Mouse (Mus musculus): ENCODE results near the gene Aprt. TPM values are rescaled to one million over a fixed set of nuclear protein-coding genes. Genes with fewer than 3 reads are reported as not detected.

The Aprt gene
- total RNA-seq, 2 experiments from 2014 or later = 61.5 to 65.4 TPM

- no peak for DNase-seq
These were observed 48.8 kb downstream of the Aprt start for GRCm38 (mm10) chr8:122527937-122528336.

GRCm38 (mm10) chr8:122526526-122527170, 50.1 kb downstream of the Aprt start:
- DNase-seq = no peak

GRCm38 (mm10) chr8:122526084-122526483, 50.6 kb downstream of the Aprt start:
- DNase-seq = no peak

DNA sequence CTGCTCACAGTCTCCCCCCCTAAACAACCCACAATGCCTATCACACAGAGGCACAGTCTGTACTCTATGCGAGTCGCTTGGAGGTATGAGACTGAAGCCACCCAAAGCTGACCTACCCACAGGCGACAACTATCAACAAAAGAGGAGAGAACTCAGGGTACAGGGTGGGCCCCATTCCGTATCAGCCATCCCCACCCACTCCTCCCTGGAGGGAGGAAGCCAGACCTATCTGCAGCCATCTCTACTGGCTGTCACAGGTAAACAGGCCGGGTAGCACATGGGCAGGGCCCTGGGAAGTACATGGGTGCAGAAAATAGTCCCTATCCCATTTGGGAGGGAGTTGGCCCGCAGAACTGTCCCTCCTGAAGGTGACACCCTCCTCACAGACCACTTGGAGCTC, 51.7 kb downstream of the Aprt start:
- DNase-seq = no peak

Small RNA genes lying within 50 kb of the gene (microRNA-seq; reads per million reads assigned to microRNA genes)
- gene Mir6396 = 0 reads per million in 2 experiments

Other genes starting within 250 kb of the Aprt start
- under 1 TPM; 0.52 to 0.56 TPM for gene Trhr2, start 216.2 kb downstream of the Aprt start, total RNA-seq (2021)
- 10 to 100 TPM; 38.9 to 39.1 TPM for gene Zc3h18, start 200.3 kb downstream of the Aprt start, total RNA-seq (2021)
- not detected for gene Il17c, start 154.9 kb downstream of the Aprt start, total RNA-seq (2021)
- 10 to 100 TPM; 10.0 to 10.2 TPM for gene Cyba, start 144.0 kb downstream of the Aprt start, total RNA-seq (2021)
- 10 to 100 TPM; 19.1 to 20.6 TPM for gene Mvd, start 133.5 kb downstream of the Aprt start, total RNA-seq (2021)
- not detected for gene Snai3, start 116.2 kb downstream of the Aprt start, total RNA-seq (2021)
- 10 to 100 TPM; 31.8 to 36.3 TPM for gene Rnf166, start 100.8 kb downstream of the Aprt start, total RNA-seq (2021)
- 10 to 100 TPM; 16.6 to 21.7 TPM for gene Ctu2, start 100.8 kb downstream of the Aprt start, total RNA-seq (2021)
- 1 to 10 TPM; 3.1 to 4.4 TPM for gene Piezo1, start 25.6 kb downstream of the Aprt start, total RNA-seq (2021)
- gene Cdt1, start 8.9 kb downstream of the Aprt start, total RNA-seq (2021) = 1 to 10 TPM; 1.4 to 1.9 TPM
- gene Galns, start 34.6 kb upstream of the Aprt start, total RNA-seq (2021) = 10 to 100 TPM in 1 of 2 experiments, 1 to 10 TPM in 1; 9.5 to 11.4 TPM
- gene Trappc2l, start 34.7 kb upstream of the Aprt start, total RNA-seq (2021) = 10 to 100 TPM; 79.1 to 87.3 TPM
- under 1 TPM in 1 of 2 experiments, not detected in 1; 0.35 TPM for gene Pabpn1l, start 45.8 kb upstream of the Aprt start, total RNA-seq (2021)
- 10 to 100 TPM; 47.2 to 50.2 TPM for gene Cbfa2t3, start 122.2 kb upstream of the Aprt start, total RNA-seq (2021)
- gene Acsf3, start 198.6 kb upstream of the Aprt start, total RNA-seq (2021) = 10 to 100 TPM; 16.2 to 21.9 TPM

Measured in layer of hippocampus, postnatal 36 days (tissue).